Mouse (Mus musculus) CH12.LX (cell line): ENCODE measurements around the gene Lmod3. TPM values are rescaled to one million over a fixed set of nuclear protein-coding genes. Genes with fewer than 3 reads are reported as not detected.

Experiments used
- DNase-seq: peaks from one replicate; pipeline ENCODE4 v3.0.0-alpha.2; 2013; ENCODE audit errors: extremely low read depth
- H3K27ac ChIP-seq: 2 replicates; pipeline ENCODE4 v1.5.1; 2012; ENCODE audit warnings: low read depth, mild to moderate bottlenecking, control low read depth, moderate library complexity; ENCODE audit not compliant: insufficient read depth
- H3K27me3 ChIP-seq: replicated peaks from 2 replicates; pipeline ENCODE3; 2012; ENCODE audit warnings: inconsistent platforms
- H3K36me3 ChIP-seq, 2 experiments: replicated peaks in 1 of 2; 2 replicates each; pipeline versions ENCODE3 to v1.6.1; 2012; ENCODE audit warnings: inconsistent platforms in 1 of 2, low read length in 1 of 2, mild to moderate bottlenecking in 1 of 2, mixed read lengths in 1 of 2, moderate library complexity in 1 of 2; ENCODE audit not compliant: control insufficient read depth in 1 of 2, insufficient read depth in 1 of 2
- H3K4me1 ChIP-seq, 2 experiments: 2 replicates each; pipeline ENCODE4 v1.6.1; 2012; ENCODE audit warnings: inconsistent platforms in 1 of 2, moderate library complexity in 1 of 2; ENCODE audit not compliant: insufficient read depth in 2 of 2, control insufficient read depth in 1 of 2
- H3K4me2 ChIP-seq: 2 replicates; pipeline ENCODE4 v1.6.1; 2012; ENCODE audit warnings: low read depth, mild to moderate bottlenecking, control low read depth; ENCODE audit not compliant: poor library complexity, insufficient read depth, severe bottlenecking
- H3K4me3 ChIP-seq, 3 experiments: fragments of 150-350 bp in 1 of 3; sonication (generic) in 1 of 3; replicated peaks in 1 of 3; 2 replicates each; pipeline versions ENCODE3 to v1.5.1; 2011 to 2012; ENCODE audit warnings: low read depth in 2 of 3, low read length in 2 of 3, mild to moderate bottlenecking in 2 of 3, moderate library complexity in 2 of 3, control low read depth in 1 of 3, improper control_type of control experiment in 1 of 3, inconsistent platforms in 1 of 3, mixed read lengths in 1 of 3; ENCODE audit not compliant: poor library complexity in 1 of 3
- H3K79me2 ChIP-seq: replicated peaks from 2 replicates; pipeline ENCODE4 v1.6.1; 2012; ENCODE audit warnings: mild to moderate bottlenecking, moderate library complexity; ENCODE audit not compliant: control insufficient read depth, poor library complexity, insufficient read depth, severe bottlenecking; ENCODE audit errors: extremely low read depth
- H3K9ac ChIP-seq: 2 replicates; pipeline ENCODE4 v1.6.1; 2012; ENCODE audit warnings: low read depth, mild to moderate bottlenecking, control low read depth, moderate library complexity; ENCODE audit not compliant: insufficient read depth
- H3K9me3 ChIP-seq: replicated peaks from 2 replicates; pipeline ENCODE3; 2012; ENCODE audit warnings: low read length, inconsistent platforms, mixed read lengths
- BHLHE40 ChIP-seq: IDR thresholded peaks from 2 replicates; pipeline ENCODE4 v1.6.1; 2011; ENCODE audit warnings: mild to moderate bottlenecking, low read depth, low read length, improper control_type of control experiment
- CHD1 ChIP-seq: IDR thresholded peaks from 2 replicates; pipeline ENCODE4 v1.6.1; 2012; ENCODE audit warnings: low read depth, low read length, improper control_type of control experiment, inconsistent platforms
- CHD2 ChIP-seq: IDR thresholded peaks from 2 replicates; pipeline ENCODE4 v1.6.1; 2011; ENCODE audit warnings: low read length, improper control_type of control experiment
- CTCF ChIP-seq, 2 experiments: IDR thresholded peaks in 1 of 2; conservative IDR thresholded peaks in 1 of 2; 2 replicates each; pipeline ENCODE4 v1.5.1; 2011 to 2012; ENCODE audit warnings: low read depth in 2 of 2, low read length in 2 of 2, improper control_type of control experiment in 1 of 2, inconsistent platforms in 1 of 2, mild to moderate bottlenecking in 1 of 2, moderate library complexity in 1 of 2
- E2F4 ChIP-seq: IDR thresholded peaks from 2 replicates; pipeline ENCODE4 v1.6.1; 2011; ENCODE audit warnings: low read depth, low read length, improper control_type of control experiment; ENCODE audit not compliant: insufficient replicate concordance
- ELF1 ChIP-seq: IDR thresholded peaks from 2 replicates; pipeline ENCODE4 v1.6.1; 2014; ENCODE audit warnings: low read depth, mild to moderate bottlenecking, inconsistent platforms, low read length, improper control_type of control experiment
- ETS1 ChIP-seq: conservative IDR thresholded peaks from 2 replicates; pipeline ENCODE4 v1.6.1; 2012; ENCODE audit warnings: low read depth, mild to moderate bottlenecking, inconsistent platforms, low read length, improper control_type of control experiment, moderate library complexity
- GABPA ChIP-seq: IDR thresholded peaks from 2 replicates; pipeline ENCODE4 v1.6.1; 2012; ENCODE audit warnings: low read depth, low read length, improper control_type of control experiment, inconsistent platforms; ENCODE audit not compliant: insufficient replicate concordance
- IRF4 ChIP-seq: IDR thresholded peaks from 2 replicates; pipeline ENCODE4 v1.6.1; 2014; ENCODE audit warnings: low read depth, mild to moderate bottlenecking, inconsistent platforms, low read length, improper control_type of control experiment
- JUND ChIP-seq: conservative IDR thresholded peaks from 2 replicates; pipeline ENCODE4 v1.6.1; 2011; ENCODE audit warnings: low read depth, low read length, improper control_type of control experiment
- MAFK ChIP-seq: IDR thresholded peaks from 2 replicates; pipeline ENCODE4 v1.6.1; 2011; ENCODE audit warnings: low read length, improper control_type of control experiment; ENCODE audit not compliant: insufficient replicate concordance
- MAX ChIP-seq: IDR thresholded peaks from 2 replicates; pipeline ENCODE4 v1.6.1; 2011; ENCODE audit warnings: low read length, improper control_type of control experiment
- MAZ ChIP-seq: IDR thresholded peaks from 2 replicates; pipeline ENCODE4 v1.6.1; 2012; ENCODE audit warnings: low read depth, mild to moderate bottlenecking, inconsistent platforms, low read length, improper control_type of control experiment, moderate library complexity
- MEF2A ChIP-seq: IDR thresholded peaks from 2 replicates; pipeline ENCODE4 v1.6.1; 2014; ENCODE audit warnings: low read depth, mild to moderate bottlenecking, inconsistent platforms, low read length, improper control_type of control experiment, borderline replicate concordance
- NELFE ChIP-seq: IDR thresholded peaks from 2 replicates; pipeline ENCODE4 v1.6.1; 2011; ENCODE audit warnings: low read depth, low read length, improper control_type of control experiment
- POLR2A ChIP-seq: IDR thresholded peaks from 2 replicates; pipeline ENCODE4 v1.6.1; 2011; ENCODE audit warnings: low read depth, mild to moderate bottlenecking, improper control_type of control experiment, low read length
- RAD21 ChIP-seq: IDR thresholded peaks from 2 replicates; pipeline ENCODE4 v1.6.1; 2011; ENCODE audit warnings: low read depth, mild to moderate bottlenecking, low read length, improper control_type of control experiment, moderate library complexity
- RCOR1 ChIP-seq: conservative IDR thresholded peaks from 2 replicates; pipeline ENCODE4 v1.6.1; 2012; ENCODE audit warnings: low read depth, mild to moderate bottlenecking, inconsistent platforms, low read length, improper control_type of control experiment
- SIN3A ChIP-seq: IDR thresholded peaks from 2 replicates; pipeline ENCODE4 v1.6.1; 2012; ENCODE audit warnings: low read length, improper control_type of control experiment, inconsistent platforms
- SMC3 ChIP-seq: IDR thresholded peaks from 2 replicates; pipeline ENCODE4 v1.6.1; 2011; ENCODE audit warnings: low read depth, low read length, improper control_type of control experiment
- UBTF ChIP-seq: IDR thresholded peaks from 2 replicates; pipeline ENCODE4 v1.6.1; 2012; ENCODE audit warnings: low read depth, mild to moderate bottlenecking, inconsistent platforms, low read length, improper control_type of control experiment, moderate library complexity
- USF1 ChIP-seq: IDR thresholded peaks from 2 replicates; pipeline ENCODE4 v1.6.1; 2014; ENCODE audit warnings: low read depth, mild to moderate bottlenecking, inconsistent platforms, low read length, improper control_type of control experiment
- ZC3H11A ChIP-seq: IDR thresholded peaks from 2 replicates; pipeline ENCODE4 v1.6.1; 2012; ENCODE audit warnings: low read depth, mild to moderate bottlenecking, inconsistent platforms, low read length, improper control_type of control experiment
- ZKSCAN1 ChIP-seq: IDR thresholded peaks from 2 replicates; pipeline ENCODE4 v1.6.1; 2012; ENCODE audit warnings: low read depth, inconsistent platforms, low read length, improper control_type of control experiment, borderline replicate concordance
- dilution Hi-C: fragments of 300-500 bp; cut with MboI; formaldehyde crosslinking; loops from 2 replicates; pipeline ENCODE4 v1.14.3; 2020; ENCODE audit warnings: low sequenced_read_pairs; ENCODE audit not compliant: extremely low pct_unique_long_range_greater_than_20kb, extremely low pct_ligation_motif_present
- in situ Hi-C: fragments of 300-500 bp; cut with MboI; formaldehyde crosslinking; loops from 3 replicates; pipeline ENCODE4 v1.14.3; 2019; ENCODE audit warnings: low sequenced_read_pairs, low pct_ligation_motif_present, low pct_unique_long_range_greater_than_20kb, mixed read lengths
- polyA plus RNA-seq: library from polyadenylated mRNA; unstranded; fragments of >175 nt; gene quantifications from 2 replicates; pipeline ENCODE4 v1.2.1, GENCODE M21; 2012; ENCODE audit warnings: low read depth; ENCODE audit not compliant: insufficient read length
- total RNA-seq, 2 experiments: library from RNA; depleted of rRNA; stranded (reverse); fragments of 300-350 nt in 1 of 2; fragments of >200 nt in 1 of 2; gene quantifications; 2 replicates each; pipeline ENCODE4 v1.2.3; 2012 to 2014

Gene Lmod3
- total and polyA plus RNA-seq, 3 experiments: not detected

DNA sequence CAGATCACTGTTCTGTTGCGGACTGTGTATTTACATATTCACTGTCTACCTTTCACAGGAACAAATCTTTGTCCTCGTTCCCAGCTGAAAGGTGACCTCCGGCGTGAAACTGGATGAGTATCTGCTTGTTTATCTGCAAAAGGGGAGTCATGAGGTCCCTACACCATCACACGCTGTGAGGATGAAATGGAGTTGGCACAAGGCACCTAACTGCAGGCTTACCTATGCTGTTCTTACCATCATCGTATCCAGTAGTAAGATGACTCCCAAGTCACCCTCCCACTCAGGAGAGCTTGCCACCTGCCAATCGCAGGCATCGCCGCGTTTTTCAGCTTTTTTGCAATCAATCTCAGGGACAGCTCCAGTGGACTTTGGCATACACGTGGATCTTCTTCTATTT is 17.0 kb upstream of the Lmod3 start:
- no peaks in the 10 kb centered on the region for H3K9me3 ChIP-seq
- H3K27ac ChIP-seq: no peak overlapping the region
- no peaks in the 10 kb centered on the region for H3K36me3 ChIP-seq
- H3K79me2 ChIP-seq: no peaks in the 10 kb centered on the region
- no peak for DNase-seq
- no peak overlapping the region for H3K4me3 ChIP-seq
- no peak overlapping the region for H3K9ac ChIP-seq
- TF ChIP-seq ETS1: no peak
- TF ChIP-seq ZKSCAN1: no peak
- TF ChIP-seq, all 38 proteins: peak for 0
- Histone ChIP-seq H3K27me3 (no peaks in the 10 kb centered on the region), H3K4me2 (no peak overlapping the region), H3K4me1 (0 out of 4 replicates have a peak, but pooled peaks cover 0 to 2% of the 10 kb centered on the region in 2 experiments)
- in situ Hi-C loops: loop anchor here (25.0 kb wide), 1 partner anchor 468 kb away; no protein-coding TSS in a partner anchor
- dilution Hi-C loops: no loop called here

DNA sequence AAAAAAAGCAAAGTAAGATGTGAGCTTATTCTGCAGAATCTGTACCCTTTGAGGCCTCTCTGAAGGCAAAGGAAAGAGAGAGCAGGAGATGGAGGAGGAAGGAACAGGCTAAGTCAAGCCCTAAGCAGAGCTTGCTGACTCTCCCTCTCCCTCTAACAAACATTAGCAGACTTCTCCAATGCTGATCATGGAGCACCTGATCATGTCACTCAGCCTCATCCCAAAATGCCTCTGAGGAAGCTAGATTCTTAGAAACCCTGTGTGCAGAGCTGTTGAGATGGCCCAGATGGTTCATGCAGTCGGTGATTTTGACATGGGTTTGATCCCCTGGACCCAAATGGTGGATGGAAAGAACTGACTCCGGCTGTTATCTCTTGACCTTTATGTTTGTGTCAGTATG is 14.6 kb upstream of the Lmod3 start:
- dilution Hi-C loops: no loop called here

DNA sequence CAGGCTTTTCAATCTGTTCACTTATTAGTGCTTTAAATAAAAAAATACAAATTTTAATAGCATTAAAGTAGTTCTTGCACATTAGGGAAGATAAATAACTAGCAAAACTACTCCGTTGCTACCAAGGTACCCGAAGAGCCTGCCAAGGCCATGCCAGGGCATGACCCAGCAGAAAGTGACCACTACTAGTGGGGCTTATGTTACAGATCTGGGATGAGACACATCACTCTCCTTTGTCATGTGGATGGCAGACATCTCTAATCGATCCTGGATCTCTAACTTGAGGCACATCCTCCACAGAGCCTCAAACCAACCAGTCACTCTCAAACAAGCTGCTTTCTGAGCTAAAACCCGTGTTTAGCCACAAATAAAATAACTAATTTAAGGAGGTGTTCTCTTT is 14.1 kb upstream of the Lmod3 start:
- Histone ChIP-seq H3K4me2 (no peak overlapping the region), H3K9me3 (no peaks in the 10 kb centered on the region), H3K27ac (no peak overlapping the region), H3K36me3 (no peaks in the 10 kb centered on the region), H3K4me1 (no peaks in the 10 kb centered on the region), H3K27me3 (no peaks in the 10 kb centered on the region), H3K9ac (no peak overlapping the region), H3K79me2 (no peaks in the 10 kb centered on the region), H3K4me3 (no peak overlapping the region)
- in situ Hi-C loops (loop anchor here (25.0 kb wide), 1 partner anchor 471 kb away; no protein-coding TSS in a partner anchor), dilution Hi-C loops (no loop called here)
- TF ChIP-seq RCOR1 (no peak), ETS1 (no peak), GABPA (no peak), ZC3H11A (no peak), POLR2A (no peak), SMC3 (no peak), BHLHE40 (no peak), JUND (no peak), SIN3A (no peak), IRF4 (no peak), ELF1 (no peak), E2F4 (no peak), USF1 (no peak), UBTF (no peak), MAFK (no peak), CTCF (conservative IDR thresholded peaks at IDR 0.05 in 1 of 2, IDR thresholded peaks at IDR 0.05 in 1 of 2; ENCODE audit: low read depth in 2 of 2, low read length in 2 of 2) (no peak), NELFE (no peak), MAZ (no peak), MEF2A (no peak), CHD2 (no peak)
- no peak for DNase-seq

More for the DNA sequence above, 14.6 kb upstream of the Lmod3 start:
- in situ Hi-C loops: loop anchor here (25.0 kb wide), 1 partner anchor 470 kb away; no protein-coding TSS in a partner anchor
- H3K79me2 ChIP-seq: no peaks in the 10 kb centered on the region
- TF ChIP-seq CHD1: no peak
- no peak for TF ChIP-seq RAD21
- TF ChIP-seq MAX: no peak
- TF ChIP-seq SIN3A: no peak
- no peak for TF ChIP-seq MAZ
- TF ChIP-seq GABPA: no peak
- no peak for TF ChIP-seq CTCF (conservative IDR thresholded peaks at IDR 0.05 in 1 of 2, IDR thresholded peaks at IDR 0.05 in 1 of 2; ENCODE audit: low read depth in 2 of 2, low read length in 2 of 2)
- no peaks in the 10 kb centered on the region for H3K4me1 ChIP-seq
- H3K27me3 ChIP-seq: no peaks in the 10 kb centered on the region
- H3K27ac ChIP-seq: no peak overlapping the region
- no peaks in the 10 kb centered on the region for H3K9me3 ChIP-seq
- no peak overlapping the region for H3K4me2 ChIP-seq
- DNase-seq: no peak
- no peak overlapping the region for H3K9ac ChIP-seq
- no peak overlapping the region for H3K4me3 ChIP-seq
- H3K36me3 ChIP-seq: no peaks in the 10 kb centered on the region
